Mouse (Mus musculus): Measurements from ENCODE around the gene Brd3.
A peak's percentile ranks its signal among the peaks of the same experiment; 100 is the strongest.

The Brd3 gene

DNA sequence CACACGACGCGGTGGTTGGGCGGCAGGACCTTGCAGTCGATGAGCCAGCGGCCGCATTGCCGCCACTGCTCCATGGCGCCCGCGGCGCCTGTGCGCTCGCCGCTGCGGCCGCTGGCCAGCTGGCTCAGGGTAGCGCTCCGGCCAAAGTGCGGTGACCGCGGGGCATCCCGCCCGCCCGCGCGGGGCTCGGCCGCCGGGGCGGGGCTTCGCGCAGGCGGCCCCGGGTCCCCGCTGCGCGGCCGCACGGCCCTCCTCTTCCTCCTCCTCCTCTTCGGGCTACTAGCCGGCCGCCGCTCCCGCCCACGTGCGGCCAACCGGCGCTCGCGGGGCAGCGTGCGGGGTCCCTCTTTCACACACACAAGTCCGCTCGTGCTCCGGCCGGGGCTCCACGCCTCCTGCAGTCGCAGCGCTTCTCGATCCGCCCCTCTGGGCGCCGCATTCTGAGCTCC lies 81.0 kb downstream of the Brd3 start:
- no peak for DNase-seq (ENCODE audit: low spot score)

DNA sequence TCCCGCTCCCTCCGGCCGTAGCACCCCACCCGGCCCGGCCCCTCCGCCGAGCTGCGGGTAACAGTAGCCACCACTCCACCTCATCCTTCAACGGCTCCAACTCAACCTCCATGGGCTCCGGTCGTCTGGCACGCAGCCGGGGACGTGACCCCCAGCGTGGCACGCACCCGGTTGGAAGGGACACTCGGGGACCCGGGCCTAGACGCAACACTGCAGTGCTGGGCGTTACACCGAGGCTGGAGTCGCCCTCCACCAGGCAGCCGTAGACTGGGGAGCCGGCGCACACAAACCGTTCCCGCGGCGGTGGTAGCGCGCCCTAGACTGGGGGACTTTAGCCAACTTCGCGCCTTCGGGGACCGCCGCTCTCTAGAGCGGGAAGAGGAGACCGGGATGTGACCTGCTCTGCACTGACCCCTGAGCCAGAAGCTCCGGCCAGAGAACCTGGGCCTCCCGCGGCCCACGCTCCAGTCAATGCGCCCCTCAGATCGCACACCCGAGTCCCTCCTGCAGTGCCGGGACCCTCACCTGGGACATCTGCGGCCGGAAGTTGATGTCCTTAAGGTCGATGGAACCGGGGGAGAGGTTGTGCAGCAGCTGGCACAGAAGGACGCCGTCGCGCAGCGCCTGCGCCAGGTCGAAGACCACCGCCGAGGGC lies 81.6 kb downstream of the Brd3 start:
- peak; percentile 44 for DNase-seq (ENCODE audit: low spot score)

DNA sequence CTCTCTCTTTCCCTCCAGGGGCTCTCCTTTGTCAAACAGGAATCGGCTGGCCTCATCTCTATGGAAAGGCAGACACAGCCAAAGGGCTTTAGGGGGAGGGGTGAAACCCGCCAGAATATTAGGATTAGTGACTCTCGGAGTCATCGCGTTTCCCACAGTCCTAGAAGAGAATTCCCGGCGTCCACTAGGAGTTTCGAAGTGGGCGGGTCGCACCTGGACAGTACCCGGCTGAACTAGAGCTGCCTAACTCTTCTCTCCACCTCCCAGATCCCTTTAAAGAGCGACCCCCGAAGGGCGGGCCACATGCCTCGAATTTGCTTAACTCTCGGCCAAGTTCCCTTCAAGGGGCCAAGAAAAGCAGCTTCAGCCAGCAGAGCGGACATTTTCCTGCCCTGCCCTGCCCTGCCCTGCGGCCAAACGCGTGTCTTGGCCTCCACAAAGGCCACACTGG lies 82.3 kb downstream of the Brd3 start:
- no peak for DNase-seq (ENCODE audit: low spot score)

DNA sequence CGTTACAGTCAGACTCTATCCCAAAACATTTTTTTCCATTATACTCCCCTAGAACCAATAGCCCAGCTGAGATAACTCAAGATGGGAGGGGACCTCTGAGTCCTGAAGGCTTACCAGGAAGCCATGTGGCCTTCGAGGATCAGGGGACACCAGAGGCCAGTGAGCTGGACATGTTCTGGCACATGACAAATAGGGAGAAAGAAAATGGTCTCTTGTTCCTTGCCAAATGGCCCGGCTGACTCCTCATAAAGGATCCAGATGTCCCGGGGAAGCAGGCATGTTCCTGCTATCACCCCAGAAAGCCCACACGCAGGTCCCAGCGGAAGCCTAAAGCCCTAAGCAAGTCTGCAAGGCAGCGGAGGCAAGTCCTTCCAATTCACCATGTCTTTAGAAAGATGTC lies 83.9 kb downstream of the Brd3 start:
- DNase-seq (ENCODE audit: low spot score) = no peak

DNA sequence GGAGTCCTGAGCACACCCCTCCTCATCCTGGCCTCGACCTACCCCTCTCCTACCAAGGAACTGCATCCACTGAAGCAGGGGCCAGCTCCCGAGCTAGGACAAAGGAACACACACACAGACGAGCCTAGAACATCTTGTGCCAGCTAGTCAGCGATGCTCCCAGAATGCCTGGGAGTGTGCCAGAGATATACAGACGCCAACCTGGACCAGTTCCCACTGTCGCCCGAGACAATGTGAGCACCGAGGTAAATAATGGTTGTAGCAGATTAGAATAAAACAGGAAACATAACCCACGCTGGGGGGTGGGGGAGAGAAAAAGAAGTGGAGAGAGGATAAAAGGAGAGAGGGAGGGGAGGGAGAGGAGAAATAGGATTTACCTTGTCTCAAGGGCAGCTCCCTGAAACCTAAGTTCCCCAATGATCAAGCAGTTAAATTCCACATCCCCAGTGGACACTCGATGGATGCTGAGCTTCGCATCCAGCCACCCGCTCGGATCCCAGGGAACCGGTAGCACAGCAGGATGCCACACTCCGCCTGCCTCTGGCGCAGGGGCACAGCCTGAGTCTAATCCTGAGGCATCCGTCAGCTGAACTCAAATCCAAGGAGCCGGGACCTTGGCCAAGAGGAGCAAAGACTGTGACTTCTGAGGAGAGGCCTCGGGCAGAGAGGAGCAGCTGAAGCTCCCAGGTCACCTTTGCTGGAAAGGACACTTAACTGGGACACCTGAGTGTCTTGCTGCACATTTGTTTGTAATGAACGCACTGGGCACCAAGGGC lies 86.0 kb downstream of the Brd3 start:
- peak; percentile 48 for DNase-seq (ENCODE audit: low spot score)

DNA sequence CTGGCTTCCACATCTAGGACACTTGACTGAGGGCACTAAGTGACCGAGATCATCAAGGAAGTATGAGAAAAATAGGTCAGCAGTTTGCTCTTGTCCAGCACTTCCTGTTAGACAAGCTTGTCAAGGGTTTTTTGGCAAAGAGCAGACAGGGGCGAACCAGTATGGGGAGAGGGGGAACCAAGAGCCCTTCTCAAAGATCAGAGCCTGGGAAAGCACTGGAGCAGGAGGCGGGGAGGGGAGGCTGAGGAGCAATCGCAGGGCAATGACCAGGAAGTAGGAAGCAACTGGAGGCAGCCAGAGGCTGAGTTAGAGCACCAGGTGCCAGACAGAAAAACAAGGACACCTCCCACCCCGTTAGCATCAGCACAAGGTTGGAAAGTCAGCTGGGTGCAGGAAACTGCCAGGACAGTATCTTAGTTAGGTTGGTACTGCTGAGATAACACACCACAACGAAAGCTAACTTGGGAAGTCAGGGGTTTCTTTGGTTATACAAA lies 88.8 kb downstream of the Brd3 start:
- DNase-seq (ENCODE audit: low spot score) = no peak

DNA sequence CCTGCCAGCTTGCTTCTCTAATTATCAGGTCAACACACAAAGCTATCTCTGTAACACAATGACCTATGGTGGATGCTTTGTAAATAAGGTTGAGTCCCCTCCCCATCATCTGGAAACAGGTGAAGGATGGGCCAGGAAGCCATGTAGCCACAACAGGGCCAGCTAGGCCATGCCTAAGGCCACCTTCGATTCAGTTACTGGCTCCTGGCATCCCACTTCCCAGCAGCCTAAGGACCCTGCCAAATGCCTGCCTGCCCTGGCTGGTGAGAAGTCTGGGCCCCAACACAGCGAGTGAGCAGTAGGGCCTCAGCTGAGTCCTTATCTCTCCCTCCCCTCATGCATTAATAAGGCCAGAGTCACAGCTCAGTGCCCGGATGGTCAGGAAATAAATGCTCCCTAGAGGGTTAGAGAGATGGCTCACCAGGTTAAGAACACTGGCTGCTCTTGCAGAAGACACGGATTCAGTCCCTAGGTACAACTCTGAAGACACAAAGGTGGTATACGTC lies 89.8 kb downstream of the Brd3 start:
- no peak for DNase-seq (ENCODE audit: low spot score)

DNA sequence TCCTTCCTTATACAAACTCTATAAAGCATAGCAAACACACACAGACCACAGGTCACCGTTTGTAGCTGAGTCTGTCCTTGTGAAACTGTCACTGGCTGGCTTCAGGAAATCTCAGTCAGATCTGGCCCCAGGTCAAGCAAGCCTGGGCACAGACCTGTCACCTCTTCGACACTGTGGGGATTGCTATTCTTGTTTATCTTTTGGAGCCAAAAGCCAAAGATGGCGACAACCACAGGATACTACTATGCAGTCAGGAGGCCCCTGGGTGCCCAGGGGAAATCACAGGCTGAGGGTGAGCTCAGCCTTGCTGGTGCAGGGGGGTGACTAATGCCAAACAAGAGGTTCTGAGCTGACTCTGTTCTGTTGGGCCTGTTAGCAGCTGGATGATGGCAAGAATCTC lies 91.0 kb downstream of the Brd3 start:
- no peak for DNase-seq (ENCODE audit: low spot score)

DNA sequence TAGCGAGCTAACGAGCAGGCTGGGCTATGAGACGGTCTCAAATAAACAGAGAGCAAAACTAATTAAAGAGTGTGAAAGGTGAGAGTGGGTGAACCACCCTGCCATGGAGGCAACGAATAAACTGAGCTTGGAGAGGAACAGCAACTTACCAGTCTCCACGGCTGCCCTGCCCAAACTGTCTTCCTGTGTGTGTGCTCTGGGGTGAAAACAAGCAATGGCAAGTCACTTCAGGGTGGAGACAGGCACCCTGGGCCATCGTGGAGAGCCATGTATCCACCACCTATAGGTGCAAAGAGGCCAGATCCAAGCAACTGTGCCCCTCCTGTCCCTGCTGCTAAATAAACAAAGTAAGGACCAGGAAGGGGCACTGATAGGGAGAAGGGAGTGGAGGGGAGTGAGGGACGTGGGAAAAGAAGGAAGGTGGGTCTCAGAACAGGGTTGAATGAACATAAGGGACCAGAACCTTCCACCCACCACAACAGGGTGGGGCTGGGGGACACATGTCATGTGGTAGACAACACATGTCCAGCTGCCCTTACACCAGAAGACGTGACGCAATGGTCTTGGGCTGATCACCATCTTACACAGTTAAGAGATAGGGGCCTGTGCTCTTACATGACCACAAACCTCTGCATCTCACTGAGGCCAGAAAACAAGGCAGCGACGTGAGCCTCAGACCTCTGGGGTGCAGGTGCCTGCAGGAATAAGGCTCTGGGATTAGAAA lies 92.2 kb downstream of the Brd3 start:
- DNase-seq (ENCODE audit: low spot score) = no peak

DNA sequence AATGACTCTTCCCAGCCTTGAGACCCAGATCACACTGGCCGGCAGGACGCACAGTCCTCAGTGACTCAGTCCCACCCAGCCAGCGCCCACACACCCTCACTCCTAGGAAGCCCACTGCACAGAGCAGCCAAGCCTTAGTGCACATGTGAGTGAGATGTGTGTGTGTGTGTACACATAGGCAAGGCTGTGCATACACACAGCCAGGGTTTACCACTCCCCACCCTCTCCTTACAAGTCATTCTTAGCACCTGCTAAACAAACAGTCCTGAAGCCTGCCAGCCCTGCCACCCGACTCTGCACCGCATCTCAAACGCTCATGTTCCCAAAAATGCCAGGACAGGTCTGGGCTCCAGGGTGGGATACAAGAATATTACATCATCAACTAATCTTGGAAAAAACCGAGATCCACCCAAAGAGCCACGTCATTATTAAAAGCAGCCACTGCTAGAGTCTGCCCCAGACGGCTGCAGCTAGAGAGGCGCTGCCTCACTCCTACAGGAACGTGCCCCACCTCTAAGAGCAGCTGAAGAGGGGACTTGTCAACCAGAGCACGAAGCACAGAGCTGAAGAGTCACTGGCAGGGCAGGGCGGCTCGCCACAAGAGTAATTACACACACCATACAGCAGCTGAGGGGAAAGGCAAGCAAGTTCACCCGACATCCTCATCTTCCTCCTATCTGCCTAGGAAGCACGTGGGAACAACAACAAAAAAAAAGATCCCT lies 93.4 kb downstream of the Brd3 start:
- DNase-seq (ENCODE audit: low spot score) = no peak

DNA sequence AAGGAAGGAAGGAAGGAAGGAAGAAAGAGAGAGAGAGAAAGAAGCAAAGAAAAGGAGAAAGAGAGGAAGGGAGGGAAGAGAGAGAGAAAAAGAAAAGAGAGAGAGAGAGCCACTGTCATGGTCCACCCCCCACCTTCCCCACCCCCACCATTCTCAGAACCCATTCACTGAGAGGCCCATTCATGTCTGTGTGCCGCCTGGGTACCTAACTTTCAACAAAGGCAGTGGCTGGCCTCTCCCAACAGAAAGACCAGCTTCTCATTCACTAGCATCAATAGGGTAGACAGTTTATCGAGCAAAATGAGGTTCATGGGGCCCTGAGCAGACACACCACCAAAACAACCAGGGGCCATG lies 93.9 kb downstream of the Brd3 start:
- DNase-seq (ENCODE audit: low spot score) = no peak

DNA sequence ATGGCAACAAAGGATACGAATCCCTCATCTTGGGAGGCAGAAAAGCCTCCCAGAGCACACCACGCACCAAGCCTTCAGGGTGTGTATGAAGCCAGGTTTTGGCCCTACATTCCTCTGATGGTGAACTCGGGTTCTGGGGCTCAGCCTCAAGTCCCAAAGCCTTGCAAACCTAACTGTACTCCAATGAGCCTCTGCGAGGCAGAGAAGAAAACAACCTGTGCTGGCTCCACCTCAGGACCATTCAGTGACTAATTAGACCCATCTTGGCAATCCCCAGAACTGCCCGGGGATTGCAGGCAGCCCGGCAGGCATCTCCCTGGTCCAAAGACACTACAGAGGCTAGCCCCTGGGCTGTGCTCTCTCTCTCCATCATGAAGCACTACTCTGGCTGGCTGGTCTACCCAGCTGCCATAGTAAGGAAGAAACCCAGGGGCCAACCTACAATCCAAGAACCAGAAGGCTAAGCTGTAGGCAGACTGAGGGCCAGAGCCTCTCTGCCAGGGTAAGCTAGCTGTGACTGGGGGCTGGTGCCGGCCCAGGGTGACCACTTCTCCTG lies 95.1 kb downstream of the Brd3 start:
- DNase-seq (ENCODE audit: low spot score) = no peak

DNA sequence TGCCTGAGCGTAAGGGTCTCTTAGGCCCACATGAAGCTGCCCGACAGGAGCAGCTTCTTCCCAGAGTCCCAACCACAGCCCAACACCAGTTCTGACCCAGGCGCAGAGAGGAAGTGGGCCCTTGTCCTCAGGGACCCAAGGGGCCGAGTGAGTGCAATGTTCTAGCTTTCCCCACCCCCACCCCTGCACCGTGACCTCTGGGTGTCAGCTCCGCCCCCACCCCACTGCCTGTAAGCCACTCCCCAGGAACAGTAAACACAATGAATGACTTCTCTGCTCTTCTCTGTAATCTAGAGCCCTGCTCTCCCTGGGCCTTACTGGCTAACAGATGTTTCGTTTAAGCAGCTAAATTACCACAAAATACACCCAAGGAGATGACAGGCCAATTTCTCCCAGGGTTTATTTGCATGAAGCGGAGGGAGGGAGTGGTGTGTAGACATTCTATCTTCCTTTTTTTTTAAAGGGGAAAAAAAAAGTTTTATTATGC lies 95.7 kb downstream of the Brd3 start:
- no peak for DNase-seq (ENCODE audit: low spot score)

DNA sequence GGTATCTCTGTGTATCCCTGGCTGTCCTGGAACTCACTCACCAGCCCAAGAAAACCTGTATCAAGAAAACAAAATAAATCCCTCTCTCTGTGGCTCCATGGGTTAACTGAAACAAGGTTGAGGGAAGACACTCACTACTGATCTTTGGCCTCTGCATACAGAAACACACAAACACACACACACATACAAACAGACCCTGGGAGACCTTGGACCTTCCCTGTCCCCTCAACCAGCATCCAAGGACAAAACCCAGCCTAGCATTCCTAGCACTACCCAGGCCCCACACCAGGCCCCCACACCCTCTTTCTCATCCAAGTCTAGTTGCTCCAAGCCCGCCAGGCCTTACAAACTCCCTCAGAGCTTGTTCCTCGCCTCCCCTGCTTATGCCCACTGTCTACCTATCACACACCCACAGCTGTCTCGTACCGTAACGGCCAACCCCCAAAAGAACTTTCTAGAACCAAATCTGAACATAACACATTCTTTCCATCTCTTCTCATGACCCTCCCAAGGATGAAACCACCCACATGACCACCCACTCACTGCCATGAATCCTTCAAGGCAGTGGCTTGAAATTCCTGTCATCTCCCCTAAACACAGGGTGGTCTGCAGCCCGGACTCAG lies 96.8 kb downstream of the Brd3 start:
- DNase-seq (ENCODE audit: low spot score) = no peak

DNA sequence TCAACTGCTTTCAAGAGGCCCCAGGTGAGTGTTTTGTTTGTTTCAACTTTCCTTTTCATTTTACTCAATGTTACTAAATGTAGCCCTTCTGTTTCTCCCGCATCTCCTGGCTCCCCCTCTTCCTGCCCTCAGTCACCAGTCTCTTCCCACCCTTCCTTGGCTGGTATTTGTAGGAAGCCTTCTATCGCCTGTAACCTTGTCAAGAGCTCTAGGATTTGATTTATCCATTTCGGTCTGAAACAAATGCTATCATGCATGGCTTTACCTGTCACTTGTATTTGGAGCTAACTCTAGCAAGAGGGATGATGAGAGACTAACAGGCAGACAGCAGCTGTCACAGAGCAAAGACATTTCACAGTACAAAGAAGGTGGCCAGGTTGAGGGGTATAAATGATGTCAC lies 99.3 kb downstream of the Brd3 start:
- no peak for DNase-seq (ENCODE audit: low spot score)

DNA sequence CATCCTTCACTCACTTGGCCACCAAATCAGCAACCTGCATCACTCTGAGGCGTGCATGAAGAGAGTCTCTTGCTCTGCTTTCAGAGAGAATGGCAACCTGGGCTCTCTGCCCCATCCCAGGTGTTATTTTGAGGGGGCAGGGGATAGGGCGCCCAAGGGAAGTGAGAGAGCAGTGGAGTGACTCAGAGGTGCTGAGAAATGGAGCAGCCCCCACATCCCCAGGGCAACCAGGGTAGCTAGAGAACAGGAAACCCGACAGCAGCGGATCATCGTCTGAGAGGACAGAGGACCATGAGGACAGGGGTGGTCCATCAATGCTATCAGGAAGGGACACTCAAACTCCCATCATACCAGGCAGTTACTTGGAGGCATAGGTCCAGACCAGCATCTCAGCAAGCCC lies 100.5 kb downstream of the Brd3 start:
- no peak for DNase-seq (ENCODE audit: low spot score)

DNA sequence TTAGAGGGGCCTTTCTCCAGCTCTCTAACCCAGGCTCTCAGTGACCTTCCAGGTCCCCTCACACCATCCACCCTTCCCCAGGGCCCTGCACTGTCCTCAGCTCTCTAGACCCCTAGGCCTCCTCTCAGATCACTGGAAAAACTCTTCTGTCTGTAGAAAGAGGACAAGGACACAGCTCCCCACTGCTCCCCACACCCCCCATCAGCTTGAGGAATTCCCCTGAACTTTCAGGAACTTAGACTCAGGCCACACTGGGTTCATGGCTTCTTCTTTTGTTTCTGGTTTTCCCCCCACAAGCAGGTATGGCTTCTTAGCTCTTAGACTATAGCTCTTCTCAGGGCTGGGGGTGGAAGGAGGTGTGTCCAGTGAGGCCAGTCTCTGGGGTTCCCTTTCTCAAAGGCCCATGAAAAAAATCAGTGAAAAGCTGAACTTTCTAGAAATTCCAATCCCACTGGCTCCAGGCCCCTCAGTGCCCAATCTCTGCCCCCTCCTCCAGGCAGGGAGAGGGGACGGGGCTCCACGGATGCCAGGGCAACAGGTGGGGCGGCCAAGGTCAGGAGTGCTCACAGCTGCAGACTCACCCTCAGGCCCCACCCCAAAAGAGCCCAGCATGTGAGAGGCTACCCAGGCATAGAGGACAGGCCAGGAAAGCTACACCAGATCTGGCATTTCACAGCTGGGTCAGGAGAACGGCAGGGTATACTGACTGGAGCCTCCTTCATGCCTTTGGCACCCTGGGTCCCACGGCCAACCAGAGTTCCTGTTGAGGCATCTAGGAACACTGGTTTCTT lies 102.2 kb downstream of the Brd3 start:
- no peak for DNase-seq (ENCODE audit: low spot score)

DNA sequence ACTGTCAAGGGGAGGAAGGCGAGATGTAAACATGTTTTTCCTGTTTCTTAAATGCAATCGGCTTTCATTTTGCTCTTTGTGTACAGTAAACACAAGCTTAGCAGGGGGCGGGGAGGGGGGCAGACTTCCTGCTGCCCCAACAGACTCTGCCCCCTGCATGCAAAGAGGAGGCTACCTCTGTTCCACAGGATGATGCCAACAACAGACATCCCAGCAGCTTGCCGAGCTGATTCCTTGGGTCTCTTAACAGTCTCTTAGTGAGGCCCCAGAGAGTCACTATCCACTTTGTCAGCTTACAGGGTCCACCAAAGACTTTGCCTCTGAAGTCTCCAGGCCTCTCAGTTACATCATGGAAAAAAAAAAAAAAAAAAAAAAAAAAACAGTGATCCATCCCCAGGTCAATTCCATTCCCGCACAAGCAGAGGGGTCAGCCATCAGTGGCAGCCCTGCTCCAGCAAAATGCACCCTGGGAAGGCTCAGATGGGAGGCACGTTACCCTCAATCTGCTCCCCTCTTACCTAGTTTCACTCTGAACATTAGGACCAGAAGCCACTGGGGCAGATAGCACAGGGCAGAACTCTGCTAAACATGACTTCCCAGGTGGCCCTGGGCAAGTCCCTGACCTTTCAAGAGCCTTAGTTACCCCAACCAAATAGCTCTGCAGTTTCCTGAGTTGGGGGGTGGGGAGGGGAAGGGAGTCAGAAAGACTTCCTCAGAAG lies 102.9 kb downstream of the Brd3 start:
- no peak for DNase-seq (ENCODE audit: low spot score)

DNA sequence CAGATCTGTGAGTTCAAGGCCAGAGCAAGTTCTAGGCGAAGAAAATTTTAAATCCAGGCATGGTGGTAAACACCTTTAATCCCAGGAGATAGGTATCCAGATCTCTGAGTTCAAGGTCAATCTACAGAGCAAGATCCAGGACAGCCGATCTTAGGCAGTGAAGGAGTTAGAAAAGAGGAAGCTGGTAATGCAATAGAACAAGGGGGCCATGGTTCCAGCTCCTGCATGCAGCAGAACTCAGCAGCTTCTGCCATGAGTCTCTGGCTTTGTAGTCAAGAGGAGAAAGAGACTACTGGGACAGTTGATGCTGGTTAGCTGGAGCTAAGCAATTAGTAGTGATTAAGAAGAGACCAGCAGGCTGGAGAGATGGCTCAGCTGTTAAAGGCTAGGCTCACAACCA lies 105.9 kb downstream of the Brd3 start:
- DNase-seq (ENCODE audit: low spot score) = no peak

DNA sequence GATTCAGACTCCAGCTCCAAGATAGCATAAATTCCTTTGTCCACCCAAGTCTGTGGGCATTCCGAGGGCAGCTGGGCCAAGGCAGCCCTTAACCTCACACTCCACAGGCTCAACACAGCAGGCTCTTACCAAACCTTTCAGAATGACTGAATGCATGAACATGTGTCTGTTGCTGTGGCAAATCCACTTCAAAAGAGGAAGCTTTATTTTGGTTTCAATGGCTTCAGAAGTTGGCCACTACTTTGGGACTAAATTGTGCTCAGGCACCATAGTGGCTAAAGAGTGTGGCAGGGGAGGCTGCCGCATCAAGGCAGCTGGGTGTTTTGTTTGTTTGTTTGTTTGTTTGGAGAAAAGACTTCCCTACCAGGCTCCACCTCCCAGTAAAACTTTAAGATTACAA lies 107.4 kb downstream of the Brd3 start:
- DNase-seq (ENCODE audit: low spot score) = no peak
